Mouse (Mus musculus) CH12.LX (cell line): ENCODE measurements around the gene Ndrg2. TPM values are rescaled to one million over a fixed set of nuclear protein-coding genes. Genes with fewer than 3 reads are reported as not detected.

ENCODE experiments used
- DNase-seq: peaks from one replicate; pipeline ENCODE4 v3.0.0-alpha.2; 2013; ENCODE audit errors: extremely low read depth
- H3K27ac ChIP-seq: 2 replicates; pipeline ENCODE4 v1.5.1; 2012; ENCODE audit warnings: low read depth, mild to moderate bottlenecking, control low read depth, moderate library complexity; ENCODE audit not compliant: insufficient read depth
- H3K27me3 ChIP-seq: replicated peaks from 2 replicates; pipeline ENCODE3; 2012; ENCODE audit warnings: inconsistent platforms
- H3K36me3 ChIP-seq, 2 experiments: replicated peaks in 1 of 2; 2 replicates each; pipeline versions ENCODE3 to v1.6.1; 2012; ENCODE audit warnings: inconsistent platforms in 1 of 2, low read length in 1 of 2, mild to moderate bottlenecking in 1 of 2, mixed read lengths in 1 of 2, moderate library complexity in 1 of 2; ENCODE audit not compliant: control insufficient read depth in 1 of 2, insufficient read depth in 1 of 2
- H3K4me1 ChIP-seq, 2 experiments: 2 replicates each; pipeline ENCODE4 v1.6.1; 2012; ENCODE audit warnings: inconsistent platforms in 1 of 2, moderate library complexity in 1 of 2; ENCODE audit not compliant: insufficient read depth in 2 of 2, control insufficient read depth in 1 of 2
- H3K4me2 ChIP-seq: 2 replicates; pipeline ENCODE4 v1.6.1; 2012; ENCODE audit warnings: low read depth, mild to moderate bottlenecking, control low read depth; ENCODE audit not compliant: poor library complexity, insufficient read depth, severe bottlenecking
- H3K4me3 ChIP-seq, 3 experiments: fragments of 150-350 bp in 1 of 3; sonication (generic) in 1 of 3; replicated peaks in 1 of 3; 2 replicates each; pipeline versions ENCODE3 to v1.5.1; 2011 to 2012; ENCODE audit warnings: low read depth in 2 of 3, low read length in 2 of 3, mild to moderate bottlenecking in 2 of 3, moderate library complexity in 2 of 3, control low read depth in 1 of 3, improper control_type of control experiment in 1 of 3, inconsistent platforms in 1 of 3, mixed read lengths in 1 of 3; ENCODE audit not compliant: poor library complexity in 1 of 3
- H3K79me2 ChIP-seq: replicated peaks from 2 replicates; pipeline ENCODE4 v1.6.1; 2012; ENCODE audit warnings: mild to moderate bottlenecking, moderate library complexity; ENCODE audit not compliant: control insufficient read depth, poor library complexity, insufficient read depth, severe bottlenecking; ENCODE audit errors: extremely low read depth
- H3K9ac ChIP-seq: 2 replicates; pipeline ENCODE4 v1.6.1; 2012; ENCODE audit warnings: low read depth, mild to moderate bottlenecking, control low read depth, moderate library complexity; ENCODE audit not compliant: insufficient read depth
- H3K9me3 ChIP-seq: replicated peaks from 2 replicates; pipeline ENCODE3; 2012; ENCODE audit warnings: low read length, inconsistent platforms, mixed read lengths
- BHLHE40 ChIP-seq: IDR thresholded peaks from 2 replicates; pipeline ENCODE4 v1.6.1; 2011; ENCODE audit warnings: mild to moderate bottlenecking, low read depth, low read length, improper control_type of control experiment
- CHD1 ChIP-seq: IDR thresholded peaks from 2 replicates; pipeline ENCODE4 v1.6.1; 2012; ENCODE audit warnings: low read depth, low read length, improper control_type of control experiment, inconsistent platforms
- CHD2 ChIP-seq: IDR thresholded peaks from 2 replicates; pipeline ENCODE4 v1.6.1; 2011; ENCODE audit warnings: low read length, improper control_type of control experiment
- CTCF ChIP-seq, 2 experiments: IDR thresholded peaks in 1 of 2; conservative IDR thresholded peaks in 1 of 2; 2 replicates each; pipeline ENCODE4 v1.5.1; 2011 to 2012; ENCODE audit warnings: low read depth in 2 of 2, low read length in 2 of 2, improper control_type of control experiment in 1 of 2, inconsistent platforms in 1 of 2, mild to moderate bottlenecking in 1 of 2, moderate library complexity in 1 of 2
- E2F4 ChIP-seq: IDR thresholded peaks from 2 replicates; pipeline ENCODE4 v1.6.1; 2011; ENCODE audit warnings: low read depth, low read length, improper control_type of control experiment; ENCODE audit not compliant: insufficient replicate concordance
- ETS1 ChIP-seq: conservative IDR thresholded peaks from 2 replicates; pipeline ENCODE4 v1.6.1; 2012; ENCODE audit warnings: low read depth, mild to moderate bottlenecking, inconsistent platforms, low read length, improper control_type of control experiment, moderate library complexity
- HCFC1 ChIP-seq: IDR thresholded peaks from 2 replicates; pipeline ENCODE4 v1.6.1; 2012; ENCODE audit warnings: low read depth, mild to moderate bottlenecking, inconsistent platforms, low read length, improper control_type of control experiment
- MAX ChIP-seq: IDR thresholded peaks from 2 replicates; pipeline ENCODE4 v1.6.1; 2011; ENCODE audit warnings: low read length, improper control_type of control experiment
- MAZ ChIP-seq: IDR thresholded peaks from 2 replicates; pipeline ENCODE4 v1.6.1; 2012; ENCODE audit warnings: low read depth, mild to moderate bottlenecking, inconsistent platforms, low read length, improper control_type of control experiment, moderate library complexity
- MEF2A ChIP-seq: IDR thresholded peaks from 2 replicates; pipeline ENCODE4 v1.6.1; 2014; ENCODE audit warnings: low read depth, mild to moderate bottlenecking, inconsistent platforms, low read length, improper control_type of control experiment, borderline replicate concordance
- MXI1 ChIP-seq: IDR thresholded peaks from 2 replicates; pipeline ENCODE4 v1.6.1; 2011; ENCODE audit warnings: mild to moderate bottlenecking, low read depth, low read length, improper control_type of control experiment
- MYC ChIP-seq: IDR thresholded peaks from 2 replicates; pipeline ENCODE4 v1.6.1; 2011; ENCODE audit warnings: low read depth, mild to moderate bottlenecking, improper control_type of control experiment, low read length
- PAX5 ChIP-seq: IDR thresholded peaks from 2 replicates; pipeline ENCODE4 v1.6.1; 2012; ENCODE audit warnings: low read length, inconsistent platforms, mixed read lengths
- POLR2A ChIP-seq: IDR thresholded peaks from 2 replicates; pipeline ENCODE4 v1.6.1; 2011; ENCODE audit warnings: low read depth, mild to moderate bottlenecking, improper control_type of control experiment, low read length
- POLR2AphosphoS2 ChIP-seq: IDR thresholded peaks from 2 replicates; pipeline ENCODE4 v1.6.1; 2011; ENCODE audit warnings: low read depth, low read length, improper control_type of control experiment
- RAD21 ChIP-seq: IDR thresholded peaks from 2 replicates; pipeline ENCODE4 v1.6.1; 2011; ENCODE audit warnings: low read depth, mild to moderate bottlenecking, low read length, improper control_type of control experiment, moderate library complexity
- RCOR1 ChIP-seq: conservative IDR thresholded peaks from 2 replicates; pipeline ENCODE4 v1.6.1; 2012; ENCODE audit warnings: low read depth, mild to moderate bottlenecking, inconsistent platforms, low read length, improper control_type of control experiment
- SIN3A ChIP-seq: IDR thresholded peaks from 2 replicates; pipeline ENCODE4 v1.6.1; 2012; ENCODE audit warnings: low read length, improper control_type of control experiment, inconsistent platforms
- TBP ChIP-seq: conservative IDR thresholded peaks from 2 replicates; pipeline ENCODE4 v1.6.1; 2011; ENCODE audit warnings: low read depth, low read length, improper control_type of control experiment
- TCF12 ChIP-seq: IDR thresholded peaks from 2 replicates; pipeline ENCODE4 v1.6.1; 2014; ENCODE audit warnings: low read depth, mild to moderate bottlenecking, inconsistent platforms, low read length, improper control_type of control experiment
- UBTF ChIP-seq: IDR thresholded peaks from 2 replicates; pipeline ENCODE4 v1.6.1; 2012; ENCODE audit warnings: low read depth, mild to moderate bottlenecking, inconsistent platforms, low read length, improper control_type of control experiment, moderate library complexity
- USF2 ChIP-seq: conservative IDR thresholded peaks from 2 replicates; pipeline ENCODE4 v1.6.1; 2011; ENCODE audit warnings: low read depth, low read length, improper control_type of control experiment
- dilution Hi-C: fragments of 300-500 bp; cut with MboI; formaldehyde crosslinking; loops from 2 replicates; pipeline ENCODE4 v1.14.3; 2020; ENCODE audit warnings: low sequenced_read_pairs; ENCODE audit not compliant: extremely low pct_unique_long_range_greater_than_20kb, extremely low pct_ligation_motif_present
- in situ Hi-C: fragments of 300-500 bp; cut with MboI; formaldehyde crosslinking; loops from 3 replicates; pipeline ENCODE4 v1.14.3; 2019; ENCODE audit warnings: low sequenced_read_pairs, low pct_ligation_motif_present, low pct_unique_long_range_greater_than_20kb, mixed read lengths
- polyA plus RNA-seq: library from polyadenylated mRNA; unstranded; fragments of >175 nt; gene quantifications from 2 replicates; pipeline ENCODE4 v1.2.1, GENCODE M21; 2012; ENCODE audit warnings: low read depth; ENCODE audit not compliant: insufficient read length
- total RNA-seq, 2 experiments: library from RNA; depleted of rRNA; stranded (reverse); fragments of 300-350 nt in 1 of 2; fragments of >200 nt in 1 of 2; gene quantifications; 2 replicates each; pipeline ENCODE4 v1.2.3; 2012 to 2014

Ndrg2 gene
- total RNA-seq (2012; rRNA removed) (0.59 and 1.1 TPM in 2 replicates), total RNA-seq (2014; rRNA removed) (0.43 and 0.50 TPM in 2 replicates), polyA plus RNA-seq (0.74 and 1.0 TPM in 2 replicates)

- in situ Hi-C loops (loop anchor here (25.0 kb wide), 1 partner anchor 423 kb away; the partner anchor contains the start of gene Sall2), dilution Hi-C loops (no loop called here)
- Histone ChIP-seq H3K4me3 (peak within 1 kb of the TSS; percentile 27 to 30 (median 28)), H3K27me3 (peaks cover 8% of the 10 kb centered on the region), H3K4me1 (peaks cover 9 to 22% of the 10 kb centered on the region in 2 experiments), H3K9me3 (no peaks in the 10 kb centered on the region), H3K79me2 (no peaks in the 10 kb centered on the region), H3K27ac (no peak within 1 kb of the TSS), H3K9ac (no peak within 1 kb of the TSS), H3K36me3 (no peaks in the 10 kb centered on the region), H3K4me2 (peak within 1 kb of the TSS; percentile 57)
- DNase-seq: no peak
- TF ChIP-seq CHD1: no peak
- no peak for TF ChIP-seq E2F4
- no peak for TF ChIP-seq PAX5
- TF ChIP-seq UBTF: no peak
- TF ChIP-seq MEF2A: no peak
- TF ChIP-seq MXI1: no peak
- TF ChIP-seq POLR2AphosphoS2: no peak
- no peak for TF ChIP-seq TCF12
- no peak for TF ChIP-seq SIN3A
- no peak for TF ChIP-seq POLR2A
Observed at GRCm38 (mm10) chr14:51913960-51914762, at the start of gene Ndrg2. Gene Ndrg2 (minus strand): TSS chr14:51914158.

DNA sequence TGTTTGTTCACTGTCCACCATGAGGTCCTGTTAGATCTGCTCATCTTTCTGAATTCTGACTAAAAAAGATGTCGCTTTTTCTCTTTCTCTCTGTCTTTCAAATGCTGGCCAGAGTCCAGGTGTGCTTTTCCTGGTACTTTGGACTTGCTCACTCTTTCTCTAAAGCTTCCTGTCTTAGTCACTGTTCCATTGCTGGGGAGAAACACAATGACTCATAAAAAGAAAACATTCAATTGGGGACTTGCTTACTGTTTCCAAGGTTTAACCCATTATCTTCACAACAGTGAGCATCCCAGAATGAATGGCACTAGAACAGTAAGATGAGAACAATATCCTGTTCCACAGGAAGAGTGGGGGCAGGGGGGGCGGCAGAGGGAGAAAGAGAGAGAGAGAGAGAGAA, 46.4 kb upstream of the Ndrg2 start:
- Histone ChIP-seq H3K4me2 (no peak overlapping the region), H3K27ac (no peak overlapping the region), H3K36me3 (no peaks in the 10 kb centered on the region), H3K27me3 (no peaks in the 10 kb centered on the region), H3K4me1 (0 out of 4 replicates have a peak, but pooled peaks cover 0 to 5% of the 10 kb centered on the region in 2 experiments), H3K9ac (no peak overlapping the region), H3K9me3 (peaks cover 9% of the 10 kb centered on the region), H3K79me2 (no peaks in the 10 kb centered on the region), H3K4me3 (no peak overlapping the region)
- DNase-seq: no peak
- in situ Hi-C loops (no loop called here), dilution Hi-C loops (no loop called here)
- TF ChIP-seq CHD2 (no peak), CHD1 (no peak), USF2 (no peak), HCFC1 (no peak), UBTF (no peak), CTCF (conservative IDR thresholded peaks at IDR 0.05 in 1 of 2, IDR thresholded peaks at IDR 0.05 in 1 of 2; ENCODE audit: low read depth in 2 of 2, low read length in 2 of 2) (no peak), TBP (no peak), POLR2A (no peak), ETS1 (no peak), MAX (no peak), TCF12 (no peak), RAD21 (no peak), MAZ (no peak), MYC (no peak), SIN3A (no peak), RCOR1 (no peak), BHLHE40 (no peak)
- TF ChIP-seq, all 38 proteins: peak for 0
